Mouse (Mus musculus) lung, postnatal 0 days (tissue): ENCODE measurements around the gene Pcolce2.

Experiments used
- CTCF ChIP-seq: IDR thresholded peaks from 2 replicates; pipeline ENCODE4 v1.5.1; 2016; ENCODE audit warnings: antibody characterized with exemption, mild to moderate bottlenecking
- EP300 ChIP-seq: IDR thresholded peaks from 2 replicates; pipeline ENCODE4 v1.6.1; 2016; ENCODE audit warnings: antibody characterized with exemption, mild to moderate bottlenecking, control low read depth

GRCm38 (mm10) chr9:95615961-95616360, 21.4 kb upstream of the Pcolce2 start:
- no peak for TF ChIP-seq CTCF
- no peak for TF ChIP-seq EP300
